Mouse (Mus musculus) kidney, postnatal 36 days (tissue): ENCODE data around the gene Rpl36a-ps1.

Source experiments
- DNase-seq, 2 experiments: peaks; one replicate each; pipeline ENCODE4 v3.0.0; 2021 to 2022; ENCODE audit warnings: mixed read lengths in 2 of 2

The Rpl36a-ps1 gene

DNA sequence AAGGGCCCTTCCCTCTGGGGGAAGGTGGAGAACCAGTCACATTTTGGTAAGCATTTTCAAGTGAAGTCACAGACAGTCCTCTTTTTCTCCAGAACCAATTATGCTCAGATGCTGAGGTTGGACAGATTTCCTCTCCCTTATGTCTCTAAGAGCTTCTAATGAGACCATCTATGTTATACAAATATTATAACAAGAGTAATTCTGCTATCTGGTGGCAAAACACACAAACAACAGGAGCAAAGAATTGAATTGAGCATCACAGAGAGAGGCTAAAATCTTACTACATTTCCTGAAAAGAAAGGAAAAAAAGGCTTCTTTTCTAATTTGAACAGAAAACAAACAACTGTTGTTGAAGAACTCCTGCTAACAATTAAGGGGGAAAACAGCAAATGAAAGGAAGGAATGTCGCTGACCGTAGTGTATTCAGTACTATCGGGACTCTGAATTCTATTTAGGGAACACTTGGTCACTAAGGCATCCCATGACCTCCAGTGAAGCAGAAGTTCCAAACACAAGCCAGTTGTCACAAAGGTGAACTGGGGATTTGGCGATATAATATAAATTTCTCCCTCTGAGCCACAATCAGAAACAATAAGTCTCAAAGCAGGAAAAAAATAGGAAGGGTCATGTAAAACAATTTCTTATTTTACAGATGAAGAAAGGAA lies 42.4 kb downstream of the Rpl36a-ps1 start:
- no peak for DNase-seq
